Mouse (Mus musculus): ENCODE results near the gene Nxf7. TPM values are rescaled to one million over a fixed set of nuclear protein-coding genes. Genes with fewer than 3 reads are reported as not detected.
"Not testable (repeated sequence)": the region's sequence is repeated elsewhere in the genome, so short reads cannot be mapped to it uniquely, and the experiment has no call there.

Gene Nxf7
- polyA plus RNA-seq (2015; fragmentation: Nextera tagmentation; extraction: Ambion mirVana), result not detected in 2 replicates

GRCm38 (mm10) chrX:135598677-135599076 is at the start of gene Nxf7:
TSS of gene Nxf7 (minus strand) at chrX:135598777.
- Histone ChIP-seq H3K4me2 (replicated peaks) (no peak within 1 kb of the TSS), H3K9me3 (peaks cover 4% of the 10 kb centered on the region; the same call in 1 of the 2 replicates), H3K4me1 (no peaks in the 10 kb centered on the region), H3K36me3 (no peaks in the 10 kb centered on the region), H3K4me3 (no peak within 1 kb of the TSS), H3K27me3 (no peaks in the 10 kb centered on the region), H3K27ac (no peak within 1 kb of the TSS), H3K9ac (no peak within 1 kb of the TSS)
- ATAC-seq (ENCODE audit: low FRiP score, low read depth), result no peak
- WGBS, result 95% methylated on average over 2 of the region's 2 CpGs

GRCm38 (mm10) chrX:135627605-135628004 is 29.0 kb upstream of the Nxf7 start, which contains the start of gene Prame:
TSS of gene Prame (minus strand) at chrX:135627705.
- Histone ChIP-seq H3K27me3 (no peaks in the 10 kb centered on the region), H3K4me2 (replicated peaks) (no peak within 1 kb of the TSS), H3K4me3 (no peak within 1 kb of the TSS), H3K9ac (no peak within 1 kb of the TSS), H3K27ac (no peak within 1 kb of the TSS), H3K4me1 (no peaks in the 10 kb centered on the region), H3K9me3 (no peaks in the 10 kb centered on the region), H3K36me3 (no peaks in the 10 kb centered on the region)
- ATAC-seq (ENCODE audit: low FRiP score, low read depth), result no peak
- WGBS, result 92% methylated on average over 11 of the region's 11 CpGs

GRCm38 (mm10) chrX:135601298-135602029 is 2.9 kb upstream of the Nxf7 start:
- not testable (repeated sequence) for H3K9me3 ChIP-seq; H3K4me2 ChIP-seq (replicated peaks); H3K27me3 ChIP-seq; H3K36me3 ChIP-seq; H3K27ac ChIP-seq; H3K4me3 ChIP-seq; H3K4me1 ChIP-seq; ATAC-seq (ENCODE audit: low FRiP score, low read depth); H3K9ac ChIP-seq
- 65% methylated on average over 3 of the region's 3 CpGs for WGBS

GRCm38 (mm10) chrX:135598096-135598495 is 481 bp downstream of the Nxf7 start:
- H3K9ac ChIP-seq, result no peak overlapping the region
- 78% methylated on average over 13 of the region's 13 CpGs for WGBS
- ATAC-seq (ENCODE audit: low FRiP score, low read depth), result no peak
- no peak overlapping the region for H3K4me3 ChIP-seq
- no peak overlapping the region for H3K27ac ChIP-seq
- no peaks in the 10 kb centered on the region for H3K36me3 ChIP-seq
- no peaks in the 10 kb centered on the region for H3K4me1 ChIP-seq
- no peak overlapping the region for H3K4me2 ChIP-seq (replicated peaks)
- H3K27me3 ChIP-seq, result no peaks in the 10 kb centered on the region
- peaks cover 4% of the 10 kb centered on the region; the same call in 1 of the 2 replicates for H3K9me3 ChIP-seq

GRCm38 (mm10) chrX:135576412-135576811 is 22.2 kb downstream of the Nxf7 start:
- Histone ChIP-seq H3K27me3 (peaks cover 12% of the 10 kb centered on the region; the same call in 1 of the 2 replicates), H3K9me3 (no peaks in the 10 kb centered on the region), H3K4me3 (no peak overlapping the region), H3K4me1 (no peaks in the 10 kb centered on the region), H3K9ac (no peak overlapping the region), H3K27ac (no peak overlapping the region), H3K4me2 (replicated peaks) (no peak overlapping the region), H3K36me3 (no peaks in the 10 kb centered on the region)
- ATAC-seq (ENCODE audit: low FRiP score, low read depth), result no peak
- WGBS, result 67% methylated on average over 1 of the region's 1 CpGs

- ATAC-seq (ENCODE audit: low FRiP score, low read depth); H3K36me3 ChIP-seq; H3K4me1 ChIP-seq; H3K4me2 ChIP-seq (replicated peaks); H3K4me3 ChIP-seq; H3K9ac ChIP-seq; H3K9me3 ChIP-seq; H3K27ac ChIP-seq: not testable (repeated sequence)
- H3K27me3 ChIP-seq, result peaks cover 12% of the 10 kb centered on the region; the same call in 1 of the 2 replicates
- 76% methylated on average over 9 of the region's 9 CpGs for WGBS
Observed at GRCm38 (mm10) chrX:135574958-135575628, 23.5 kb downstream of the Nxf7 start.

- not testable (repeated sequence) for H3K4me3 ChIP-seq; H3K9me3 ChIP-seq; H3K36me3 ChIP-seq; H3K4me2 ChIP-seq (replicated peaks); H3K4me1 ChIP-seq; H3K27ac ChIP-seq; H3K9ac ChIP-seq
- 0 out of 2 replicates have a peak, but pooled peaks have one; percentile 32 for ATAC-seq (ENCODE audit: low FRiP score, low read depth)
- peaks cover 12% of the 10 kb centered on the region; the same call in 1 of the 2 replicates for H3K27me3 ChIP-seq
- 17% methylated on average over 8 of the region's 8 CpGs for WGBS
Observed at GRCm38 (mm10) chrX:135574261-135574957, 24.2 kb downstream of the Nxf7 start.

GRCm38 (mm10) chrX:135569467-135569866 is 29.1 kb downstream of the Nxf7 start:
- not testable (repeated sequence) for H3K27me3 ChIP-seq; H3K4me3 ChIP-seq; H3K9me3 ChIP-seq; H3K4me2 ChIP-seq (replicated peaks); H3K36me3 ChIP-seq; H3K9ac ChIP-seq; H3K4me1 ChIP-seq; H3K27ac ChIP-seq
- ATAC-seq (ENCODE audit: low FRiP score, low read depth), result peak; percentile 67; the same call in 1 of the 2 replicates
- 20% methylated on average over 1 of the region's 2 CpGs for WGBS

GRCm38 (mm10) chrX:135564934-135565333 is 33.6 kb downstream of the Nxf7 start:
- WGBS, result 56% methylated on average over 4 of the region's 4 CpGs
- H3K4me1 ChIP-seq; ATAC-seq (ENCODE audit: low FRiP score, low read depth); H3K9ac ChIP-seq; H3K27me3 ChIP-seq; H3K27ac ChIP-seq; H3K36me3 ChIP-seq; H3K4me2 ChIP-seq (replicated peaks); H3K9me3 ChIP-seq; H3K4me3 ChIP-seq: not testable (repeated sequence)

GRCm38 (mm10) chrX:135562841-135563240 is 35.7 kb downstream of the Nxf7 start:
- no peaks in the 10 kb centered on the region for H3K4me1 ChIP-seq
- H3K4me2 ChIP-seq (replicated peaks), result no peak overlapping the region
- no peak overlapping the region for H3K27ac ChIP-seq
- no peak overlapping the region for H3K9ac ChIP-seq
- no peak overlapping the region for H3K4me3 ChIP-seq
- no peak for ATAC-seq (ENCODE audit: low FRiP score, low read depth)
- WGBS, result 45% methylated on average over 2 of the region's 2 CpGs
- H3K27me3 ChIP-seq, result no peaks in the 10 kb centered on the region
- H3K9me3 ChIP-seq, result no peaks in the 10 kb centered on the region
- H3K36me3 ChIP-seq, result no peaks in the 10 kb centered on the region

- H3K36me3 ChIP-seq; H3K9me3 ChIP-seq; H3K27ac ChIP-seq; H3K4me3 ChIP-seq; H3K4me2 ChIP-seq (replicated peaks); H3K9ac ChIP-seq; H3K27me3 ChIP-seq; H3K4me1 ChIP-seq; ATAC-seq (ENCODE audit: low FRiP score, low read depth): not testable (repeated sequence)
- WGBS, result 35% methylated on average over 2 of the region's 2 CpGs
Observed at GRCm38 (mm10) chrX:135561693-135562092, 36.9 kb downstream of the Nxf7 start.

GRCm38 (mm10) chrX:135560933-135561332 is 37.6 kb downstream of the Nxf7 start:
- H3K36me3 ChIP-seq; H3K27ac ChIP-seq; H3K4me3 ChIP-seq; H3K9ac ChIP-seq; H3K4me2 ChIP-seq (replicated peaks); H3K9me3 ChIP-seq; H3K27me3 ChIP-seq; ATAC-seq (ENCODE audit: low FRiP score, low read depth); H3K4me1 ChIP-seq: not testable (repeated sequence)
- WGBS, result 22% methylated on average over 4 of the region's 4 CpGs

All from limb, embryonic 13.5 days (tissue).